Mouse (Mus musculus) embryonic fibroblast, embryonic 13.5 days (primary cell): ENCODE data around the gene Magi2.

ENCODE experiments used
- CTCF ChIP-seq: IDR thresholded peaks from 2 replicates; pipeline ENCODE4 v1.5.1; 2011; ENCODE audit warnings: mild to moderate bottlenecking, control low read depth, low read length, moderate library complexity, borderline replicate concordance; ENCODE audit not compliant: insufficient read depth
- POLR2A ChIP-seq: IDR thresholded peaks from 2 replicates; pipeline ENCODE4 v1.6.1; 2011; ENCODE audit warnings: low read depth, mild to moderate bottlenecking, control low read depth, low read length, moderate library complexity

DNA sequence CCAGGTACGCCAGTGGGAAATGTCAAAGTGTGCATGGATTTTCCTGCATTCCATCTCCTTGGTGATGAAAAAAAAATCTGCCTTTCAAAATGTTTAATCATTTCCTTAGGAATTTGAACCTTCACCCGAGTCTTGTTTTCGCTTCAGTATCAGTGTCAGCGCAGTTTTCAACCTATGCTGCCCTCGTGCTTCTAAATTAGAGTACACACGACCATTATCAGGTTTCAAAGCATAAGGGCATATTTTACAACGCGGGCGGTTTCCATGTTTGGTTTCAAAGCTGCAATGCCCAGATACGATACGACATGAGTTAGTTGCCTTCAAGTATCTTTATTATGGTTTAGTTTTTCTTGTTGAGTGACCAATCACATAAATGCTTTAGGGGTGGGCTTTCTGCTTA lies 1067.7 kb downstream of the Magi2 start:
- no peak for TF ChIP-seq POLR2A
- no peak for TF ChIP-seq CTCF
